Mouse (Mus musculus) left cerebral cortex, adult 2 months (tissue): ENCODE results near the gene Gm11492. TPM values are rescaled to one million over a fixed set of nuclear protein-coding genes. Genes with fewer than 3 reads are reported as not detected.
A peak's percentile ranks its signal among the peaks of the same experiment; 100 is the strongest.

ENCODE experiments used
- DNase-seq, 2 experiments: peaks; one replicate each; pipeline ENCODE4 v3.0.0; 2021 to 2022; ENCODE audit warnings: low spot score in 2 of 2, mixed read lengths in 1 of 2; ENCODE audit errors: extremely low spot score in 1 of 2
- H3K27ac ChIP-seq: fragments of 200-600 bp; 2 replicates; pipeline ENCODE4 v1.8.1; 2022
- H3K4me3 ChIP-seq: fragments of 200-600 bp; 2 replicates; pipeline ENCODE4 v1.8.1; 2022
- CTCF ChIP-seq: fragments of 200-600 bp; IDR thresholded peaks from 2 replicates; pipeline ENCODE4 v1.8.1; 2022; ENCODE audit warnings: antibody characterized with exemption, mild to moderate bottlenecking, moderate library complexity
- intact Hi-C: fragments of 180-260 bp; cut with DNase I; formaldehyde crosslinking; loops from one replicate; pipeline ENCODE4 v1.15.1; 2025
- total RNA-seq, 2 experiments: library from RNA; stranded (reverse); gene quantifications; 2 replicates each; pipeline ENCODE4 v1.2.3; 2021

Gm11492 gene
- total RNA-seq, 2 experiments from 2014 or later = not detected

GRCm38 (mm10) chr11:87581161-87581865, 14.9 kb downstream of the Gm11492 start:
- Histone ChIP-seq H3K27ac (peak overlapping the region; percentile 80), H3K4me3 (peak overlapping the region; percentile 19)
- DNase-seq = no peak
- no peak for TF ChIP-seq CTCF
- intact Hi-C loops = no loop called here

- intact Hi-C loops = no loop called here
- DNase-seq = peak in 1 of 2 experiments; percentile 50
- Histone ChIP-seq H3K4me3 (peak overlapping the region; percentile 19; the same call in 1 of the 2 replicates), H3K27ac (peak overlapping the region; percentile 80)
- no peak for TF ChIP-seq CTCF
Observed at GRCm38 (mm10) chr11:87581933-87582710, 15.7 kb downstream of the Gm11492 start.

- DNase-seq = no peak
- no peak overlapping the region for H3K4me3 ChIP-seq
- no peak; the same call in 1 of the 2 replicates for TF ChIP-seq CTCF
- intact Hi-C loops = no loop called here
- peak overlapping the region; percentile 66 for H3K27ac ChIP-seq
Observed at GRCm38 (mm10) chr11:87583291-87584034, 17.0 kb downstream of the Gm11492 start.

- Histone ChIP-seq H3K4me3 (no peak overlapping the region), H3K27ac (peak overlapping the region; percentile 22; the same call in 1 of the 2 replicates)
- DNase-seq = no peak
- intact Hi-C loops = no loop called here
- no peak for TF ChIP-seq CTCF
Observed at GRCm38 (mm10) chr11:87584711-87585505, 18.5 kb downstream of the Gm11492 start.

GRCm38 (mm10) chr11:87587211-87587874, 20.9 kb downstream of the Gm11492 start:
- H3K27ac ChIP-seq = peak overlapping the region; percentile 32; the same call in 1 of the 2 replicates
- intact Hi-C loops = no loop called here
- no peak overlapping the region for H3K4me3 ChIP-seq
- TF ChIP-seq CTCF = no peak
- DNase-seq = no peak

- TF ChIP-seq CTCF = no peak
- Histone ChIP-seq H3K4me3 (no peak overlapping the region), H3K27ac (no peak overlapping the region)
- intact Hi-C loops = no loop called here
- DNase-seq = no peak
Observed at GRCm38 (mm10) chr11:87589605-87590004, 23.2 kb downstream of the Gm11492 start.

- H3K27ac ChIP-seq = peak overlapping the region; percentile 98
- DNase-seq = peak in 1 of 2 experiments; percentile 32
- no peak for TF ChIP-seq CTCF
- intact Hi-C loops = no loop called here
- H3K4me3 ChIP-seq = peak overlapping the region; percentile 82
Observed at GRCm38 (mm10) chr11:87590841-87591525, 24.5 kb downstream of the Gm11492 start.

GRCm38 (mm10) chr11:87591526-87592353, 25.3 kb downstream of the Gm11492 start, which contains the start of gene Mtmr4:
Gene Mtmr4, plus strand, starts transcription at chr11:87592162.
- TF ChIP-seq CTCF = peak; percentile 3; the same call in 1 of the 2 replicates
- peak within 1 kb of the TSS; percentile 98 for H3K27ac ChIP-seq
- DNase-seq = peak; percentile 99 to 100
- intact Hi-C loops = no loop called here
- peak within 1 kb of the TSS; percentile 82 for H3K4me3 ChIP-seq

GRCm38 (mm10) chr11:87592354-87592695, 25.9 kb downstream of the Gm11492 start:
- Histone ChIP-seq H3K4me3 (peak overlapping the region; percentile 81), H3K27ac (peak overlapping the region; percentile 93)
- DNase-seq = no peak
- intact Hi-C loops = no loop called here
- TF ChIP-seq CTCF = peak; percentile 16
